Mouse (Mus musculus): ENCODE measurements around the gene Pirb. TPM values are rescaled to one million over a fixed set of nuclear protein-coding genes. Genes with fewer than 3 reads are reported as not detected.
A peak's percentile ranks its signal among the peaks of the same experiment; 100 is the strongest.
"Not testable (repeated sequence)": the region's sequence is repeated elsewhere in the genome, so short reads cannot be mapped to it uniquely, and the experiment has no call there.

The Pirb gene
- polyA plus RNA-seq, 1 experiment from 2014 or later, result 0.91 TPM

- H3K9ac ChIP-seq, result no peak overlapping the region
- TF ChIP-seq CTCF (IDR thresholded peaks at IDR 0.05; ENCODE audit: low read depth), result no peak
- ATAC-seq (ENCODE audit: insufficient read depth), result no peak
- H3K36me3 ChIP-seq (ENCODE audit: insufficient read depth), result peaks cover 36% of the 10 kb centered on the region
- H3K4me3 ChIP-seq (ENCODE audit: low read depth, low read length), result no peak overlapping the region
- no peak overlapping the region for H3K27ac ChIP-seq (ENCODE audit: low read depth)
- peak; percentile 37 for DNase-seq
- WGBS, result 24% methylated on average over 7 of the region's 7 CpGs
- no peak overlapping the region for H3K4me2 ChIP-seq
- no peaks in the 10 kb centered on the region for H3K9me3 ChIP-seq (ENCODE audit: low read depth, low read length)
- no peaks in the 10 kb centered on the region; the same call in 1 of the 2 replicates for H3K4me1 ChIP-seq (ENCODE audit: insufficient read depth)
- H3K27me3 ChIP-seq (ENCODE audit: insufficient read depth, low read length), result no peaks in the 10 kb centered on the region
These were observed 12.4 kb downstream of the Pirb start for GRCm38 (mm10) chr7:3707568-3708413.

GRCm38 (mm10) chr7:3707027-3707426 lies 13.2 kb downstream of the Pirb start:
- Histone ChIP-seq H3K36me3 (ENCODE audit: insufficient read depth) (peaks cover 36% of the 10 kb centered on the region), H3K27me3 (ENCODE audit: insufficient read depth, low read length) (no peaks in the 10 kb centered on the region), H3K4me3 (ENCODE audit: low read depth, low read length) (0 out of 2 replicates have a peak overlapping the region, but pooled peaks have one; percentile 1), H3K4me1 (ENCODE audit: insufficient read depth) (no peaks in the 10 kb centered on the region; the same call in 1 of the 2 replicates), H3K27ac (ENCODE audit: low read depth) (no peak overlapping the region), H3K9me3 (ENCODE audit: low read depth, low read length) (no peaks in the 10 kb centered on the region), H3K9ac (no peak overlapping the region; the same call in 1 of the 2 replicates), H3K4me2 (peak overlapping the region; percentile 87; the same call in 1 of the 2 replicates)
- 44% methylated on average over 4 of the region's 4 CpGs for WGBS
- TF ChIP-seq CTCF (IDR thresholded peaks at IDR 0.05; ENCODE audit: low read depth), result no peak
- ATAC-seq (ENCODE audit: insufficient read depth) (no peak), DNase-seq (peak; percentile 37)

GRCm38 (mm10) chr7:3706343-3706934 lies 13.8 kb downstream of the Pirb start:
- TF ChIP-seq CTCF (IDR thresholded peaks at IDR 0.05; ENCODE audit: low read depth), result no peak
- 50% methylated on average over 11 of the region's 11 CpGs for WGBS

GRCm38 (mm10) chr7:3705911-3706310 lies 14.3 kb downstream of the Pirb start:
- H3K36me3 ChIP-seq (ENCODE audit: insufficient read depth), result peaks cover 45% of the 10 kb centered on the region
- peak overlapping the region; percentile 96 for H3K9ac ChIP-seq
- no peaks in the 10 kb centered on the region; the same call in 1 of the 2 replicates for H3K4me1 ChIP-seq (ENCODE audit: insufficient read depth)
- no peaks in the 10 kb centered on the region for H3K27me3 ChIP-seq (ENCODE audit: insufficient read depth, low read length)
- ATAC-seq (ENCODE audit: insufficient read depth) (no peak), DNase-seq (no peak)
- no peaks in the 10 kb centered on the region for H3K9me3 ChIP-seq (ENCODE audit: low read depth, low read length)
- peak overlapping the region; percentile 94; the same call in 1 of the 2 replicates for H3K27ac ChIP-seq (ENCODE audit: low read depth)
- 23% methylated on average over 6 of the region's 6 CpGs for WGBS
- TF ChIP-seq CTCF (IDR thresholded peaks at IDR 0.05; ENCODE audit: low read depth), result no peak
- peak overlapping the region; percentile 87 for H3K4me2 ChIP-seq
- peak overlapping the region; percentile 82 for H3K4me3 ChIP-seq (ENCODE audit: low read depth, low read length)

More at GRCm38 (mm10) chr7:3706343-3706934, 13.8 kb downstream of the Pirb start:
- Histone ChIP-seq H3K9ac (peak overlapping the region; percentile 96), H3K4me3 (ENCODE audit: low read depth, low read length) (peak overlapping the region; percentile 82), H3K4me1 (ENCODE audit: insufficient read depth) (no peaks in the 10 kb centered on the region; the same call in 1 of the 2 replicates), H3K9me3 (ENCODE audit: low read depth, low read length) (no peaks in the 10 kb centered on the region), H3K36me3 (ENCODE audit: insufficient read depth) (peaks cover 40% of the 10 kb centered on the region), H3K27me3 (ENCODE audit: insufficient read depth, low read length) (no peaks in the 10 kb centered on the region), H3K4me2 (peak overlapping the region; percentile 87), H3K27ac (ENCODE audit: low read depth) (no peak overlapping the region)
- DNase-seq (no peak), ATAC-seq (ENCODE audit: insufficient read depth) (no peak)

GRCm38 (mm10) chr7:3705461-3705860 lies 14.7 kb downstream of the Pirb start:
- H3K4me2 ChIP-seq, result peak overlapping the region; percentile 87
- not testable (repeated sequence) for H3K27me3 ChIP-seq (ENCODE audit: insufficient read depth, low read length); ATAC-seq (ENCODE audit: insufficient read depth); H3K9me3 ChIP-seq (ENCODE audit: low read depth, low read length); H3K4me1 ChIP-seq (ENCODE audit: insufficient read depth)
- peaks cover 49% of the 10 kb centered on the region for H3K36me3 ChIP-seq (ENCODE audit: insufficient read depth)
- peak overlapping the region; percentile 82 for H3K4me3 ChIP-seq (ENCODE audit: low read depth, low read length)
- peak overlapping the region; percentile 96 for H3K9ac ChIP-seq
- peak overlapping the region; percentile 94 for H3K27ac ChIP-seq (ENCODE audit: low read depth)
- DNase-seq, result peak; percentile 21
- 2% methylated on average over 6 of the region's 7 CpGs for WGBS

GRCm38 (mm10) chr7:3704475-3704874 lies 15.7 kb downstream of the Pirb start:
- Histone ChIP-seq H3K27ac (ENCODE audit: low read depth) (peak overlapping the region; percentile 94), H3K36me3 (ENCODE audit: insufficient read depth) (peaks cover 59% of the 10 kb centered on the region), H3K4me1 (ENCODE audit: insufficient read depth) (no peaks in the 10 kb centered on the region; the same call in 1 of the 2 replicates), H3K4me3 (ENCODE audit: low read depth, low read length) (peak overlapping the region; percentile 82), H3K9me3 (ENCODE audit: low read depth, low read length) (no peaks in the 10 kb centered on the region), H3K9ac (peak overlapping the region; percentile 96), H3K27me3 (ENCODE audit: insufficient read depth, low read length) (no peaks in the 10 kb centered on the region), H3K4me2 (peak overlapping the region; percentile 87)
- under 1% methylated on average over 20 of the region's 20 CpGs for WGBS
- DNase-seq (peak; percentile 26), ATAC-seq (ENCODE audit: insufficient read depth) (peak; percentile 7)
- TF ChIP-seq CTCF (IDR thresholded peaks at IDR 0.05; ENCODE audit: low read depth), result no peak

Data from lung, embryonic 14.5 days (tissue).